Mouse (Mus musculus) embryonic facial prominence, embryonic 10.5 days (tissue): ENCODE results near the gene Smarcal1. TPM values are rescaled to one million over a fixed set of nuclear protein-coding genes. Genes with fewer than 3 reads are reported as not detected.

Experiments used
- DNase-seq: peaks from one replicate; pipeline ENCODE4 v3.0.0-alpha.2; 2017; ENCODE audit warnings: low spot score
- H3K27ac ChIP-seq: fragments of 300-500 bp; sonication (generic); replicated peaks from 2 replicates; pipeline ENCODE4 v1.5.1; 2016; ENCODE audit warnings: mild to moderate bottlenecking
- H3K27me3 ChIP-seq: fragments of 300-500 bp; sonication (generic); replicated peaks from 2 replicates; pipeline ENCODE4 v1.6.1; 2016; ENCODE audit warnings: low read depth, mild to moderate bottlenecking; ENCODE audit not compliant: poor library complexity, severe bottlenecking
- H3K36me3 ChIP-seq: fragments of 300-500 bp; sonication (generic); replicated peaks from 2 replicates; pipeline ENCODE4 v1.6.1; 2016; ENCODE audit warnings: mild to moderate bottlenecking, moderate library complexity
- H3K4me1 ChIP-seq: fragments of 300-500 bp; sonication (generic); 2 replicates; pipeline ENCODE4 v1.6.1; 2016
- H3K4me3 ChIP-seq: fragments of 300-500 bp; sonication (generic); 2 replicates; pipeline ENCODE4 v1.5.1; 2016; ENCODE audit warnings: mild to moderate bottlenecking, moderate library complexity
- H3K9me3 ChIP-seq: fragments of 300-500 bp; sonication (generic); 2 replicates; pipeline ENCODE4 v1.6.1; 2016; ENCODE audit warnings: mild to moderate bottlenecking
- WGBS: fragments of 180-500 bp; shearing (Covaris S2); methylation state at CpG from one replicate; pipeline ENCODE4 v1.1.7; 2016; 5-methylcytosine and 5-hydroxymethylcytosine counted together
- polyA plus RNA-seq: library from polyadenylated mRNA; unstranded; fragments of >200 nt; fragmentation: Nextera tagmentation; extraction: Ambion mirVana; gene quantifications from 2 replicates; pipeline ENCODE4 v1.2.1, GENCODE M21; 2016

The Smarcal1 gene
- polyA plus RNA-seq, 1 experiment from 2014 or later = 31.4 TPM

- Histone ChIP-seq H3K9me3 (no peaks in the 10 kb centered on the region), H3K27ac (no peak overlapping the region), H3K4me1 (no peaks in the 10 kb centered on the region), H3K36me3 (peaks cover 98% of the 10 kb centered on the region), H3K4me3 (no peak overlapping the region), H3K27me3 (no peaks in the 10 kb centered on the region)
- WGBS = 84% methylated on average over 5 of the region's 5 CpGs
- no peak for DNase-seq
Measured at GRCm38 (mm10) chr1:72596231-72596630, 13.2 kb downstream of the Smarcal1 start.

- Histone ChIP-seq H3K4me3 (no peak overlapping the region), H3K36me3 (peaks cover 94% of the 10 kb centered on the region), H3K27ac (no peak overlapping the region), H3K27me3 (no peaks in the 10 kb centered on the region), H3K9me3 (no peaks in the 10 kb centered on the region), H3K4me1 (no peaks in the 10 kb centered on the region)
- no peak for DNase-seq
- WGBS = 91% methylated on average over 21 of the region's 21 CpGs
Measured at GRCm38 (mm10) chr1:72599146-72600101, 16.4 kb downstream of the Smarcal1 start.

- WGBS = 95% methylated on average over 5 of the region's 5 CpGs
Measured at GRCm38 (mm10) chr1:72600778-72601177, 17.7 kb downstream of the Smarcal1 start.

GRCm38 (mm10) chr1:72601233-72601632 is 18.2 kb downstream of the Smarcal1 start:
- H3K4me3 ChIP-seq = no peak overlapping the region
- no peaks in the 10 kb centered on the region for H3K27me3 ChIP-seq
- peaks cover 82% of the 10 kb centered on the region for H3K36me3 ChIP-seq
- 96% methylated on average over 7 of the region's 7 CpGs for WGBS
- no peak overlapping the region for H3K27ac ChIP-seq
- H3K9me3 ChIP-seq = no peaks in the 10 kb centered on the region
- DNase-seq = no peak
- H3K4me1 ChIP-seq = no peaks in the 10 kb centered on the region

More at GRCm38 (mm10) chr1:72600778-72601177, 17.7 kb downstream of the Smarcal1 start:
- Histone ChIP-seq H3K27ac (no peak overlapping the region), H3K36me3 (peaks cover 83% of the 10 kb centered on the region), H3K9me3 (no peaks in the 10 kb centered on the region), H3K4me3 (no peak overlapping the region), H3K4me1 (no peaks in the 10 kb centered on the region), H3K27me3 (no peaks in the 10 kb centered on the region)
- no peak for DNase-seq

GRCm38 (mm10) chr1:72602186-72602585 is 19.1 kb downstream of the Smarcal1 start:
- H3K36me3 ChIP-seq = peaks cover 79% of the 10 kb centered on the region
- no peaks in the 10 kb centered on the region for H3K4me1 ChIP-seq
- no peak overlapping the region for H3K27ac ChIP-seq
- DNase-seq = no peak
- H3K4me3 ChIP-seq = no peak overlapping the region
- 86% methylated on average over 5 of the region's 5 CpGs for WGBS
- no peaks in the 10 kb centered on the region for H3K9me3 ChIP-seq
- H3K27me3 ChIP-seq = no peaks in the 10 kb centered on the region

- Histone ChIP-seq H3K4me3 (no peak overlapping the region), H3K36me3 (peaks cover 79% of the 10 kb centered on the region)
- WGBS = 90% methylated on average over 5 of the region's 5 CpGs
Measured at GRCm38 (mm10) chr1:72602803-72603202, 19.8 kb downstream of the Smarcal1 start.

GRCm38 (mm10) chr1:72606186-72606673 is 23.2 kb downstream of the Smarcal1 start:
- Histone ChIP-seq H3K4me3 (no peak overlapping the region), H3K4me1 (no peaks in the 10 kb centered on the region), H3K36me3 (peaks cover 79% of the 10 kb centered on the region), H3K9me3 (no peaks in the 10 kb centered on the region), H3K27me3 (no peaks in the 10 kb centered on the region), H3K27ac (no peak overlapping the region)
- DNase-seq = no peak
- 87% methylated on average over 12 of the region's 12 CpGs for WGBS

More at GRCm38 (mm10) chr1:72602803-72603202, 19.8 kb downstream of the Smarcal1 start:
- H3K27ac ChIP-seq = no peak overlapping the region
- H3K27me3 ChIP-seq = no peaks in the 10 kb centered on the region
- H3K4me1 ChIP-seq = no peaks in the 10 kb centered on the region
- DNase-seq = no peak
- no peaks in the 10 kb centered on the region for H3K9me3 ChIP-seq

- no peak overlapping the region for H3K27ac ChIP-seq
- no peak for DNase-seq
- no peaks in the 10 kb centered on the region for H3K27me3 ChIP-seq
- H3K36me3 ChIP-seq = peaks cover 84% of the 10 kb centered on the region
- H3K4me1 ChIP-seq = no peaks in the 10 kb centered on the region
- H3K4me3 ChIP-seq = no peak overlapping the region
- WGBS = 92% methylated on average over 10 of the region's 10 CpGs
- no peaks in the 10 kb centered on the region for H3K9me3 ChIP-seq
Measured at GRCm38 (mm10) chr1:72609129-72609528, 26.1 kb downstream of the Smarcal1 start.

GRCm38 (mm10) chr1:72609887-72610877 is 27.1 kb downstream of the Smarcal1 start:
- H3K4me3 ChIP-seq = no peak overlapping the region
- no peaks in the 10 kb centered on the region for H3K9me3 ChIP-seq
- 88% methylated on average over 23 of the region's 23 CpGs for WGBS
- no peaks in the 10 kb centered on the region for H3K4me1 ChIP-seq
- peaks cover 90% of the 10 kb centered on the region for H3K36me3 ChIP-seq
- no peak for DNase-seq
- no peaks in the 10 kb centered on the region for H3K27me3 ChIP-seq
- no peak overlapping the region for H3K27ac ChIP-seq

GRCm38 (mm10) chr1:72612172-72612571 is 29.1 kb downstream of the Smarcal1 start:
- no peak for DNase-seq
- no peaks in the 10 kb centered on the region for H3K4me1 ChIP-seq
- H3K4me3 ChIP-seq = no peak overlapping the region
- H3K27ac ChIP-seq = no peak overlapping the region
- no peaks in the 10 kb centered on the region for H3K9me3 ChIP-seq
- WGBS = 89% methylated on average over 6 of the region's 6 CpGs
- H3K27me3 ChIP-seq = no peaks in the 10 kb centered on the region
- H3K36me3 ChIP-seq = peaks cover 100% of the 10 kb centered on the region

- 11% methylated on average over 5 of the region's 5 CpGs for WGBS
Measured at GRCm38 (mm10) chr1:72635221-72635620, 52.2 kb downstream of the Smarcal1 start.

More at GRCm38 (mm10) chr1:72635221-72635620, 52.2 kb downstream of the Smarcal1 start:
- Histone ChIP-seq H3K27me3 (no peaks in the 10 kb centered on the region), H3K36me3 (peaks cover 39% of the 10 kb centered on the region), H3K4me3 (no peak overlapping the region), H3K9me3 (no peaks in the 10 kb centered on the region), H3K4me1 (peaks cover 13% of the 10 kb centered on the region), H3K27ac (no peak overlapping the region)
- DNase-seq = peak; percentile 15
